Mouse (Mus musculus) left cerebral cortex, postnatal 36 days (tissue): Measurements from ENCODE around the gene Olfr235. TPM values are rescaled to one million over a fixed set of nuclear protein-coding genes. Genes with fewer than 3 reads are reported as not detected.
"Not testable (repeated sequence)": the region's sequence is repeated elsewhere in the genome, so short reads cannot be mapped to it uniquely, and the experiment has no call there.

Experiments
- DNase-seq, 2 experiments: peaks; one replicate each; pipeline ENCODE4 v3.0.0; 2021 to 2022; ENCODE audit warnings: low spot score in 2 of 2, mixed read lengths in 1 of 2
- intact Hi-C: fragments of 180-260 bp; cut with DNase I; formaldehyde crosslinking; loops from one replicate; pipeline ENCODE4 v1.15.1; 2025
- total RNA-seq, 2 experiments: library from RNA; stranded (reverse); gene quantifications; 2 replicates each; pipeline ENCODE4 v1.2.3; 2021

Olfr235 gene
- not detected for total RNA-seq

- intact Hi-C loops: no loop called here
- DNase-seq: no peak
These were observed at the start of gene Olfr235 for GRCm38 (mm10) chr19:12260732-12261131. Gene Olfr235, plus strand, starts transcription at chr19:12261032.

DNA sequence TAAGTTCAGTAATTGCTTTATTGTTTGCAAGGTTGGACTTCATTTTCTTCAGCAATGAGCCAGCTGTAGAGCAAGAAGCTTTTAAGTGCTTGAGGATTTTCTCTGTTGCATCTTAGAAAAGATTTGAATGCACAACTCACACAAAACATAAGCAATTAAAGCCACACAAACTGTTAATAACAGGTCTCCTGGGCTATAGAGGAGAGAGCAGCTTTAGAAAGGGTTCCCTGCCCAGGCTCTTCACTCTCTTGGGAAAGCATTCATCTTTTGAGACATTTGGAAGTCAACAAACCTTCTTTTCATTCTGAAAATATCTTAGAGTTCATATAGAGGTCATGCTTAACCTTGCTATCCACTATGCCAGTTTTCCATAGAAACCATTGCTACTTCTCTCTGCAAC, 28.3 kb upstream of the Olfr235 start, which contains the start of gene Olfr1432:
Gene Olfr1432, minus strand, starts transcription at position 101 of the 400 bp plus-strand sequence.
- DNase-seq: not testable (repeated sequence)
- intact Hi-C loops: loop anchor here (5.0 kb wide), 1 partner anchor 55 kb away; no protein-coding TSS in a partner anchor

DNA sequence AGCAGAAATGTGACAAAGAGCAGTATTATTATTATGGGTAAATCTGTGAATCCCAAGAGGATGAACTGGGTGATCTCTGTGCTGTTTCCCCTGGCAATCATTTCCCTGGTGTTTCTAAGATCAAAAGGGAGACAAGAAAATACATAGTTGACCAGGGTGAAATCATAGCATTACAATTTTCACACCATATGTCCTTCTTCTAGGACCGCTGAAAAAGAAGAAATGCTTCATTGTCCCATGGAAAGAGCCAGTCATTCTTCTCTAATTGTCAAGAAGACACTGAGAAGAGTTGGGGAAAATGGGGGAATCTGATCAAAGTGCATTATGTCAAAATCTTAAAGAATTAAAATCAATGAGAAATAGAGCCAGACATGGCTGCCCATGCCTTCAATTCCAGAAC, 19.3 kb upstream of the Olfr235 start, which contains the start of gene Olfr262:
Gene Olfr262, minus strand, starts transcription at position 101 of the 400 bp plus-strand sequence.
- DNase-seq: no peak
- intact Hi-C loops: no loop called here

- intact Hi-C loops: no loop called here
- DNase-seq: no peak
These were observed 18.7 kb downstream of the Olfr235 start, which contains the start of gene Olfr1434 for GRCm38 (mm10) chr19:12279554-12279953. Gene Olfr1434, plus strand, starts transcription at chr19:12279854.

GRCm38 (mm10) chr19:12292979-12293378, 32.1 kb downstream of the Olfr235 start:
- intact Hi-C loops: no loop called here
- no peak for DNase-seq

GRCm38 (mm10) chr19:12299030-12299429, 38.2 kb downstream of the Olfr235 start, which contains the start of gene Olfr1436:
Gene Olfr1436, minus strand, starts transcription at chr19:12299130.
- intact Hi-C loops, DNase-seq: not testable (repeated sequence)

Other genes with a start within 250 kb of the Olfr235 start
- gene Olfr1423, start 219.7 kb upstream of the Olfr235 start, total RNA-seq: not detected
- gene Olfr1424, start 198.3 kb upstream of the Olfr235 start, total RNA-seq: not detected
- gene Olfr1425, start 183.3 kb upstream of the Olfr235 start, total RNA-seq: not detected
- not detected for gene Olfr1426, start 169.0 kb upstream of the Olfr235 start, total RNA-seq
- gene Olfr1427, start 157.7 kb upstream of the Olfr235 start, total RNA-seq: not detected
- not detected for gene Olfr1428, start 145.1 kb upstream of the Olfr235 start, total RNA-seq
- gene Olfr76, start 137.8 kb upstream of the Olfr235 start, total RNA-seq: not detected
- not detected for gene Olfr1555-ps1, start 90.9 kb upstream of the Olfr235 start, total RNA-seq
- gene Olfr1431, start 60.4 kb upstream of the Olfr235 start, total RNA-seq: not detected
- gene Olfr1432, start 28.4 kb upstream of the Olfr235 start, total RNA-seq: not detected
- gene Olfr262, start 19.4 kb upstream of the Olfr235 start, total RNA-seq: not detected
- gene Olfr1434, start 18.8 kb downstream of the Olfr235 start, total RNA-seq: not detected
- gene Olfr1436, start 38.1 kb downstream of the Olfr235 start, total RNA-seq: not detected
- gene Olfr1437, start 64.1 kb downstream of the Olfr235 start, total RNA-seq: not detected
- gene Olfr1438-ps1, start 74.9 kb downstream of the Olfr235 start, total RNA-seq: not detected
- not detected for gene Olfr1440, start 126.2 kb downstream of the Olfr235 start, total RNA-seq
- gene Olfr1441, start 156.4 kb downstream of the Olfr235 start, total RNA-seq: not detected
- gene Pfpl, start 166.9 kb downstream of the Olfr235 start, total RNA-seq: not detected
- 1 to 10 TPM; 7.9 to 8.5 TPM for gene Mpeg1, start 199.7 kb downstream of the Olfr235 start, total RNA-seq
- 10 to 100 TPM; 32.9 to 35.5 TPM for gene Dtx4, start 240.4 kb downstream of the Olfr235 start, total RNA-seq